8 mouse cellular contexts compared by ENCODE assay signal in the genomic region with DNA sequence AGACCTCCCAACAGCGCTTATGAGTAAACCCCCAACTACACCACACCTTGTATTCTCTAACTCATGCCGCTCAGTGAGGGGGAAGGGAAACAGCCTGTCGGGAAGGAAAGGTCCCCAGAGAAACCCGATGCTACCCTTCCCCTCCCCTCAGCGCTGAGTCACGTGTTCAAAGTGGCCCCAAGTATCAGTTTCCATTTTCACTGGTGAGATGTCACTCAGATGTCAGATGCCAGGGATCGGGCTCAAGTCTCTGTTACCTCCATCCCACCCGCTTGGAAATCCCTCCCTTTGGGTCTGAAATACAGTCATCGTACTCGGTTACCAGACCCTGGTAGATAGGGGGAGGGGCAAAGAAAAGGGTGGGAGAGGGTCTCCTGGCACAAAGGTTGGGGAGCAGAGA. TPM values are rescaled to one million over a fixed set of nuclear protein-coding genes. Genes with fewer than 3 reads are reported as not detected.
DNase-seq lines count a peak whose midpoint lies in the region; ATAC-seq and TF ChIP-seq lines count a peak whose summit lies in the region.

No protein-coding gene starts in this region.

- H3K36me3 ChIP-seq in kidney, embryonic 14.5 days (ENCODE audit: control insufficient read depth, insufficient read depth, low read length): peaks cover 28% of the 10 kb centered on the region; the same call in 1 of the 2 replicates
- H3K36me3 ChIP-seq in macrophage (ENCODE audit: inconsistent target): peaks cover 28% of the 10 kb centered on the region
- H3K36me3 ChIP-seq in spleen, adult 2 months (ENCODE audit: control insufficient read depth, insufficient read depth, low read length): peaks cover 8% of the 10 kb centered on the region

- peak overlapping the region; percentile 70 for H3K9ac ChIP-seq in kidney, embryonic 14.5 days (ENCODE audit: low read depth, low read length)

- no peak for TF ChIP-seq POLR2A in spleen, adult 2 months (IDR thresholded peaks at IDR 0.05; ENCODE audit: low read depth, low read length)

- peaks cover 32% of the 10 kb centered on the region for H3K79me2 ChIP-seq in macrophage (ENCODE audit: inconsistent target)

- WGBS in kidney, embryonic 14.5 days: under 1% methylated on average over 10 of the region's 10 CpGs
- 1% methylated on average over 10 of the region's 10 CpGs for WGBS in macrophage (ENCODE audit: missing documents)
- under 1% methylated on average over 10 of the region's 10 CpGs for WGBS in spleen, adult 2 months

- H3K4me2 ChIP-seq in kidney, embryonic 14.5 days (replicated peaks; ENCODE audit: low read depth, low read length): peak overlapping the region; percentile 49

- H3K4me1 ChIP-seq in brown adipose tissue, adult 24 weeks (ENCODE audit: control insufficient read depth, insufficient read depth, insufficient read length, low read length): peaks cover 7% of the 10 kb centered on the region; the same call in 1 of the 2 replicates
- H3K4me1 ChIP-seq in kidney, embryonic 14.5 days (ENCODE audit: control insufficient read depth, insufficient read depth, low read length): peaks cover 12% of the 10 kb centered on the region
- peaks cover 11% of the 10 kb centered on the region; the same call in 1 of the 2 replicates for H3K4me1 ChIP-seq in spleen, adult 2 months (ENCODE audit: control insufficient read depth, insufficient read depth, insufficient read length)

- TF ChIP-seq CTCF in layer of hippocampus, adult 2 months (conservative IDR thresholded peaks at IDR 0.05): no peak
- no peak for TF ChIP-seq CTCF in spleen, adult 2 months (IDR thresholded peaks at IDR 0.05; ENCODE audit: extremely low read depth, insufficient read depth, insufficient read length, insufficient replicate concordance)

- H3K27me3 ChIP-seq in kidney, embryonic 14.5 days (ENCODE audit: control insufficient read depth, insufficient read depth, low read length): no peaks in the 10 kb centered on the region
- no peaks in the 10 kb centered on the region for H3K27me3 ChIP-seq in spleen, adult 2 months (ENCODE audit: control insufficient read depth, insufficient read depth, low read length)

- peak overlapping the region; percentile 95 for H3K4me3 ChIP-seq in layer of hippocampus, adult 2 months
- H3K4me3 ChIP-seq in brown adipose tissue, adult 24 weeks (ENCODE audit: insufficient read depth, low read depth, low read length): peak overlapping the region; percentile 75
- H3K4me3 ChIP-seq in kidney, embryonic 14.5 days (ENCODE audit: low read length): peak overlapping the region; percentile 71
- peak overlapping the region; percentile 97 for H3K4me3 ChIP-seq in macrophage (ENCODE audit: inconsistent target)
- peak overlapping the region; percentile 75 for H3K4me3 ChIP-seq in spleen, adult 2 months (ENCODE audit: extremely low read depth, insufficient read depth, insufficient read length)

- H3K27ac ChIP-seq in layer of hippocampus, adult 2 months: peak overlapping the region; percentile 100
- peak overlapping the region; percentile 98 for H3K27ac ChIP-seq in brown adipose tissue, adult 24 weeks (replicated peaks; ENCODE audit: low read depth, low read length)
- H3K27ac ChIP-seq in kidney, embryonic 14.5 days (ENCODE audit: low read depth, low read length): peak overlapping the region; percentile 25; the same call in 1 of the 2 replicates
- H3K27ac ChIP-seq in macrophage: peak overlapping the region; percentile 91
- H3K27ac ChIP-seq in spleen, adult 2 months (ENCODE audit: insufficient read depth, low read length): peak overlapping the region; percentile 88

- DNase-seq in layer of hippocampus, adult 2 months (ENCODE audit: low spot score in 2 of 2): peak; percentile 23 to 39
- no peak for DNase-seq in layer of hippocampus, adult 9-11 months
- peak; percentile 68 for DNase-seq in forelimb bud, embryonic 11.5 days (ENCODE audit: low read depth, low spot score)
- DNase-seq in spleen, adult 2 months (ENCODE audit: low read depth in 1 of 2, low spot score in 2 of 2): peak; percentile 43 to 56
- no peak for DNase-seq in frontal cortex, postnatal 25 days (ENCODE audit: low spot score in 2 of 2)

- H3K9me3 ChIP-seq in kidney, embryonic 14.5 days (ENCODE audit: control insufficient read depth, low read length): no peaks in the 10 kb centered on the region

- ATAC-seq in kidney, embryonic 14.5 days (ENCODE audit: low FRiP score, low TSS enrichment): peak; percentile 60

RNA-seq across cellular contexts. Expression of a gene that starts 0.4 kb away (rescaled TPM):
- 1,000 to 10,000 TPM; 1,462 to 1,494 TPM for total RNA-seq in layer of hippocampus, adult 2 months (2021)
- polyA plus RNA-seq in brown adipose tissue, adult 24 weeks (2012; ENCODE audit: insufficient read depth, insufficient read length, missing spikeins): 320 and 478 TPM in 2 replicates
- 811 and 907 TPM in 2 replicates for polyA plus RNA-seq in kidney, embryonic 14.5 days (2014; fragmentation: Nextera tagmentation; extraction: Ambion mirVana)
- 100 to 1,000 TPM in 7 of 26 experiments, 10 to 100 TPM in 19; 10.2 to 133 (median 72.8) TPM for total RNA-seq in macrophage (2018; cell fraction: chromatin; rRNA removed)
- total RNA-seq in macrophage (2018; cell fraction: cytosol; rRNA removed): 1,000 to 10,000 TPM in 7 of 26 experiments, 100 to 1,000 TPM in 19; 301 to 1,193 (median 628) TPM
- total RNA-seq in macrophage (2018; cell fraction: nucleus; rRNA removed): 100 to 1,000 TPM in 18 of 26 experiments, 10 to 100 TPM in 8; 45.8 to 468 (median 200) TPM
- polyA plus RNA-seq in macrophage (2018): 198 to 402 TPM (median 262 TPM) in 3 replicates
- polyA plus RNA-seq in spleen, adult 2 months (2012; rRNA removed): 210 and 358 TPM in 2 replicates

RNA-seq across cellular contexts. Expression of a gene that starts 24.1 kb away (rescaled TPM):
- total RNA-seq in layer of hippocampus, adult 2 months (2021): 100 to 1,000 TPM; 115 to 121 TPM
- 86.7 and 98.8 TPM in 2 replicates for polyA plus RNA-seq in brown adipose tissue, adult 24 weeks (2012; ENCODE audit: insufficient read depth, insufficient read length, missing spikeins)
- polyA plus RNA-seq in kidney, embryonic 14.5 days (2014; fragmentation: Nextera tagmentation; extraction: Ambion mirVana): 203 and 216 TPM in 2 replicates
- total RNA-seq in macrophage (2018; cell fraction: chromatin; rRNA removed): 10 to 100 TPM; 18.8 to 62.8 (median 31.4) TPM
- 100 to 1,000 TPM in 10 of 26 experiments, 10 to 100 TPM in 16; 76.7 to 132 (median 96.0) TPM for total RNA-seq in macrophage (2018; cell fraction: cytosol; rRNA removed)
- 10 to 100 TPM; 24.6 to 58.1 (median 43.6) TPM for total RNA-seq in macrophage (2018; cell fraction: nucleus; rRNA removed)
- polyA plus RNA-seq in macrophage (2018): 77.7 to 125 TPM (median 94.2 TPM) in 3 replicates
- 147 and 203 TPM in 2 replicates for polyA plus RNA-seq in spleen, adult 2 months (2012; rRNA removed)

RNA-seq across cellular contexts. Expression of a gene that starts 39.4 kb away (rescaled TPM):
- not detected for total RNA-seq in layer of hippocampus, adult 2 months (2021)
- polyA plus RNA-seq in brown adipose tissue, adult 24 weeks (2012; ENCODE audit: insufficient read depth, insufficient read length, missing spikeins): not detected in 2 replicates
- not detected in 2 replicates for polyA plus RNA-seq in kidney, embryonic 14.5 days (2014; fragmentation: Nextera tagmentation; extraction: Ambion mirVana)
- total RNA-seq in macrophage (2018; cell fraction: chromatin; rRNA removed): not detected
- total RNA-seq in macrophage (2018; cell fraction: cytosol; rRNA removed): not detected
- not detected for total RNA-seq in macrophage (2018; cell fraction: nucleus; rRNA removed)
- not detected in 3 replicates for polyA plus RNA-seq in macrophage (2018)
- not detected in 2 replicates for polyA plus RNA-seq in spleen, adult 2 months (2012; rRNA removed)

RNA-seq across cellular contexts. Expression of a gene that starts 42.0 kb away (rescaled TPM):
- total RNA-seq in layer of hippocampus, adult 2 months (2021): not detected
- not detected in 2 replicates for polyA plus RNA-seq in brown adipose tissue, adult 24 weeks (2012; ENCODE audit: insufficient read depth, insufficient read length, missing spikeins)
- polyA plus RNA-seq in kidney, embryonic 14.5 days (2014; fragmentation: Nextera tagmentation; extraction: Ambion mirVana): not detected in 2 replicates
- not detected for total RNA-seq in macrophage (2018; cell fraction: chromatin; rRNA removed)
- not detected for total RNA-seq in macrophage (2018; cell fraction: cytosol; rRNA removed)
- total RNA-seq in macrophage (2018; cell fraction: nucleus; rRNA removed): not detected
- polyA plus RNA-seq in macrophage (2018): not detected in 3 replicates
- not detected in 2 replicates for polyA plus RNA-seq in spleen, adult 2 months (2012; rRNA removed)

RNA-seq across cellular contexts. Expression of a gene that starts 45.6 kb away (rescaled TPM):
- total RNA-seq in layer of hippocampus, adult 2 months (2021): 1 to 10 TPM; 6.7 to 7.3 TPM
- 141 and 148 TPM in 2 replicates for polyA plus RNA-seq in brown adipose tissue, adult 24 weeks (2012; ENCODE audit: insufficient read depth, insufficient read length, missing spikeins)
- polyA plus RNA-seq in kidney, embryonic 14.5 days (2014; fragmentation: Nextera tagmentation; extraction: Ambion mirVana): 17.7 and 22.3 TPM in 2 replicates
- total RNA-seq in macrophage (2018; cell fraction: chromatin; rRNA removed): 10 to 100 TPM in 1 of 26 experiments, under 1 TPM in 4, not detected in 21; 0.21 to 10.3 (median 0.29) TPM
- total RNA-seq in macrophage (2018; cell fraction: cytosol; rRNA removed): under 1 TPM in 8 of 26 experiments, not detected in 18; 0.03 to 0.05 (median 0.04) TPM
- 1 to 10 TPM in 1 of 26 experiments, under 1 TPM in 5, not detected in 20; 0.11 to 2.1 (median 0.12) TPM for total RNA-seq in macrophage (2018; cell fraction: nucleus; rRNA removed)
- 0.04 to 0.12 TPM in 2 of 3 replicates, not detected in the other for polyA plus RNA-seq in macrophage (2018)
- 17.2 and 19.5 TPM in 2 replicates for polyA plus RNA-seq in spleen, adult 2 months (2012; rRNA removed)

Comparison
In these comparisons a context has a peak if more than half of its experiments do, and no peak if none do; other contexts are left out.
1. DNase-seq: peak in layer of hippocampus, adult 2 months (2 of 2), forelimb bud, embryonic 11.5 days (single experiment) and spleen, adult 2 months (2 of 2); none in layer of hippocampus, adult 9-11 months (single experiment) and frontal cortex, postnatal 25 days (0 of 2).
2. H3K27ac ChIP-seq: peak in every context shown above with its lines; median percentile 100 in layer of hippocampus, adult 2 months; 98 in brown adipose tissue, adult 24 weeks; 91 in macrophage; 88 in spleen, adult 2 months; 25 in kidney, embryonic 14.5 days.
3. Peak in every context shown above with its lines, with median percentiles within 50 percentile points of each other: H3K4me3 ChIP-seq.